14 mouse cellular contexts compared by ENCODE assay signal in the genomic region with DNA sequence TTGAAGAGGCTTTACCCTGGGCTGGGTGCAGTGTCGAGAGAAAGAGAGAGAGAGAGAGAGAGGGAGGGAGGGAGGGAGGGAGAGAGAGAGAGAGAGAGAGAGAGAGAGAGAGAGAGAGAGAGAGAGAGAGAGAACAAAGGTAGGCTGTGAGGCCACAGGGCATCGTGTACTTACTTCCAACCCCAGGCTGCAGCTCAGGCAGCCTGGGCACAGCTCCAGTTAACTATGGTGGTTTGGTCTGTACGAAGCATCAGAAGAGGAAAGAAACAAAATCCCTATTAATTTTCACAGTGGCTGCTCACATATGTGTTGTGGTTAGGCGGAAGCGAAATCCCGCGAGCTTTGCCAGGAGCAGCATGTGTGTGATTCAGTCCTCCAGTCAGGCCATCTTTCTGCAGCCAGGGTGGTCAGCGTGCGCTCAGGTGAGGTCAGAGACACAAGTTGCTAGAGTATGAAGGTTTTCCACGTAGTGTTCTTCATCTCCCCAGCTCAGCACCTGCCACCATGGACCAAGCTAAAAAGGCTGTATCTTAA.
DNase-seq lines count a peak whose midpoint lies in the region; ATAC-seq lines count a peak whose summit lies in the region.
"Had no signal": no experiment of that assay in that cellular context is flagged by ENCODE, and none has a peak within 500 bp of the region (broad histone marks: within the 10 kb centered on the region; RNA-seq: fewer than 3 reads in every experiment).

No protein-coding gene starts in this region.

- no peaks in the 10 kb centered on the region for H3K36me3 ChIP-seq in kidney, embryonic 15.5 days
- H3K36me3 ChIP-seq in forebrain, embryonic 12.5 days (replicated peaks): no peaks in the 10 kb centered on the region
- H3K36me3 ChIP-seq in hindbrain, embryonic 13.5 days: no peaks in the 10 kb centered on the region
- H3K36me3 ChIP-seq in neural tube, embryonic 14.5 days (ENCODE audit: control insufficient read depth, insufficient read depth, low read length): no peaks in the 10 kb centered on the region
- H3K36me3 ChIP-seq: embryonic facial prominence, embryonic 15.5 days; heart, embryonic 13.5 days; hindbrain, embryonic 15.5 days; limb, embryonic 13.5 days had no signal

- H3K9me3 ChIP-seq in kidney, embryonic 15.5 days (replicated peaks): no peaks in the 10 kb centered on the region
- no peaks in the 10 kb centered on the region for H3K9me3 ChIP-seq in forebrain, embryonic 12.5 days
- H3K9me3 ChIP-seq in hindbrain, embryonic 13.5 days: no peaks in the 10 kb centered on the region
- no peaks in the 10 kb centered on the region for H3K9me3 ChIP-seq in neural tube, embryonic 14.5 days (ENCODE audit: control insufficient read depth, low read length)
- H3K9me3 ChIP-seq: embryonic facial prominence, embryonic 15.5 days; heart, embryonic 13.5 days; hindbrain, embryonic 15.5 days; limb, embryonic 13.5 days had no signal

- H3K27me3 ChIP-seq in kidney, embryonic 15.5 days: no peaks in the 10 kb centered on the region
- H3K27me3 ChIP-seq in forebrain, embryonic 12.5 days: no peaks in the 10 kb centered on the region
- no peaks in the 10 kb centered on the region for H3K27me3 ChIP-seq in hindbrain, embryonic 13.5 days
- no peaks in the 10 kb centered on the region for H3K27me3 ChIP-seq in neural tube, embryonic 14.5 days (ENCODE audit: control insufficient read depth, insufficient read depth, low read length)
- H3K27me3 ChIP-seq: embryonic facial prominence, embryonic 15.5 days; heart, embryonic 13.5 days; hindbrain, embryonic 15.5 days; limb, embryonic 13.5 days had no signal

- 43% methylated on average over 10 of the region's 10 CpGs for WGBS in kidney, embryonic 15.5 days
- 27% methylated on average over 10 of the region's 10 CpGs for WGBS in forebrain, embryonic 12.5 days
- 31% methylated on average over 10 of the region's 10 CpGs for WGBS in hindbrain, embryonic 13.5 days
- WGBS in neural tube, embryonic 14.5 days: 46% methylated on average over 9 of the region's 10 CpGs

- no peak overlapping the region for H3K4me3 ChIP-seq in kidney, embryonic 15.5 days (replicated peaks)
- H3K4me3 ChIP-seq in forebrain, embryonic 12.5 days (replicated peaks): no peak overlapping the region
- H3K4me3 ChIP-seq in hindbrain, embryonic 13.5 days: no peak overlapping the region
- no peak overlapping the region for H3K4me3 ChIP-seq in neural tube, embryonic 14.5 days (ENCODE audit: low read depth, low read length)
- H3K4me3 ChIP-seq: embryonic facial prominence, embryonic 15.5 days; heart, embryonic 13.5 days; hindbrain, embryonic 15.5 days; limb, embryonic 13.5 days had no signal

- peaks cover 19% of the 10 kb centered on the region; the same call in 1 of the 2 replicates for H3K4me1 ChIP-seq in kidney, embryonic 15.5 days
- H3K4me1 ChIP-seq in forebrain, embryonic 12.5 days: peaks cover 7% of the 10 kb centered on the region
- H3K4me1 ChIP-seq in hindbrain, embryonic 13.5 days (replicated peaks): peaks cover 12% of the 10 kb centered on the region
- H3K4me1 ChIP-seq in neural tube, embryonic 14.5 days (ENCODE audit: control insufficient read depth, insufficient read depth, low read length): no peaks in the 10 kb centered on the region
- H3K4me1 ChIP-seq: embryonic facial prominence, embryonic 15.5 days; heart, embryonic 13.5 days had no signal

- DNase-seq in kidney, adult 11 months: no peak
- DNase-seq in left cerebral cortex, postnatal 25 days (ENCODE audit: low spot score in 2 of 2): no peak
- DNase-seq: gastrocnemius, postnatal 25 days; kidney, postnatal 10 days; thymus, postnatal 14 days had no signal

- intact Hi-C loops in left cerebral cortex, postnatal 25 days (cut with DNase I): no loop called here

- H3K9ac ChIP-seq in kidney, embryonic 15.5 days: no peak overlapping the region
- H3K9ac ChIP-seq in forebrain, embryonic 12.5 days: no peak overlapping the region
- no peak overlapping the region for H3K9ac ChIP-seq in hindbrain, embryonic 13.5 days
- no peak overlapping the region for H3K9ac ChIP-seq in neural tube, embryonic 14.5 days (replicated peaks; ENCODE audit: low read depth, low read length)
- H3K9ac ChIP-seq: embryonic facial prominence, embryonic 15.5 days; heart, embryonic 13.5 days; hindbrain, embryonic 15.5 days; limb, embryonic 13.5 days had no signal

- ATAC-seq in kidney, embryonic 15.5 days (replicated peaks; ENCODE audit: low FRiP score): 0 out of 2 replicates have a peak, but pooled peaks have one; percentile 31
- peak; percentile 55; the same call in 1 of the 2 replicates for ATAC-seq in forebrain, embryonic 12.5 days (ENCODE audit: low FRiP score)
- 0 out of 2 replicates have a peak, but pooled peaks have one; percentile 12 for ATAC-seq in hindbrain, embryonic 13.5 days (ENCODE audit: low FRiP score)
- 0 out of 2 replicates have a peak, but pooled peaks have one; percentile 40 for ATAC-seq in neural tube, embryonic 14.5 days (ENCODE audit: low read depth)
- no peak for ATAC-seq in activated CD4-positive, CD25-positive, alpha-beta regulatory T cell, adult 4 months

- 0 out of 2 replicates have a peak overlapping the region, but pooled peaks have one; percentile 27 for H3K27ac ChIP-seq in kidney, embryonic 15.5 days
- no peak overlapping the region for H3K27ac ChIP-seq in forebrain, embryonic 12.5 days
- H3K27ac ChIP-seq in hindbrain, embryonic 13.5 days: no peak overlapping the region
- no peak overlapping the region for H3K27ac ChIP-seq in neural tube, embryonic 14.5 days (ENCODE audit: low read depth, low read length)
- H3K27ac ChIP-seq: embryonic facial prominence, embryonic 15.5 days; heart, embryonic 13.5 days; hindbrain, embryonic 15.5 days; limb, embryonic 13.5 days had no signal

- H3K4me2 ChIP-seq in kidney, embryonic 15.5 days: no peak overlapping the region
- H3K4me2 ChIP-seq in forebrain, embryonic 12.5 days: no peak overlapping the region
- peak overlapping the region; percentile 6; the same call in 1 of the 2 replicates for H3K4me2 ChIP-seq in hindbrain, embryonic 13.5 days
- no peak overlapping the region for H3K4me2 ChIP-seq in neural tube, embryonic 14.5 days (ENCODE audit: low read depth, low read length)
- H3K4me2 ChIP-seq: embryonic facial prominence, embryonic 15.5 days; heart, embryonic 13.5 days; hindbrain, embryonic 15.5 days; limb, embryonic 13.5 days had no signal
